Comparison of ENCODE assay signal across 8 mouse cellular contexts in genomic region chr4:58374141-58374870, GRCm38 (mm10).
DNase-seq lines count a peak whose midpoint lies in the region; TF ChIP-seq lines count a peak whose summit lies in the region.

No protein-coding gene starts in this region.

- H3K36me3 ChIP-seq in thymus, adult 2 months (ENCODE audit: control insufficient read depth, insufficient read depth, low read length): no peaks in the 10 kb centered on the region

- no peak for TF ChIP-seq POLR2A in thymus, adult 2 months (IDR thresholded peaks at IDR 0.05; ENCODE audit: control insufficient read depth, extremely low read depth, insufficient read depth, low read length, poor library complexity)

- H3K27ac ChIP-seq in thymus, adult 2 months (ENCODE audit: control insufficient read depth, insufficient read depth, low read length): no peak overlapping the region

- DNase-seq in layer of hippocampus, adult 11-12 months (ENCODE audit: low spot score): peak; percentile 32
- DNase-seq in layer of hippocampus, adult 9-10 months (ENCODE audit: low spot score): no peak
- DNase-seq in adrenal gland, postnatal 10 days: peak; percentile 77
- peak; percentile 45 to 49 for DNase-seq in frontal cortex, postnatal 36 days (ENCODE audit: low spot score in 2 of 2)
- DNase-seq in left cerebral cortex, postnatal 36 days (ENCODE audit: low spot score in 2 of 2): peak; percentile 21 to 51
- DNase-seq in spleen, adult 12 weeks (ENCODE audit: low spot score): no peak
- no peak for DNase-seq in thymus, adult 2 months
- DNase-seq in embryo, embryonic 10 days (ENCODE audit: low spot score): no peak

- intact Hi-C loops in left cerebral cortex, postnatal 36 days (cut with DNase I): no loop called here

- no peak for TF ChIP-seq CTCF in thymus, adult 2 months (IDR thresholded peaks at IDR 0.05; ENCODE audit: borderline replicate concordance, control insufficient read depth, extremely low read depth, insufficient read depth, low read length, poor library complexity)

- no peaks in the 10 kb centered on the region for H3K4me1 ChIP-seq in thymus, adult 2 months (replicated peaks; ENCODE audit: control insufficient read depth, insufficient read depth, low read length)

- no peaks in the 10 kb centered on the region for H3K27me3 ChIP-seq in thymus, adult 2 months (ENCODE audit: control insufficient read depth, insufficient read depth, low read length)

- no peak overlapping the region for H3K4me3 ChIP-seq in thymus, adult 2 months (ENCODE audit: control insufficient read depth, insufficient read depth, low read length)

- WGBS in thymus, adult 2 months: 98% methylated on average over 7 of the region's 7 CpGs

Comparison
In these comparisons a context has a peak if more than half of its experiments do, and no peak if none do; other contexts are left out.
1. DNase-seq: peak in layer of hippocampus, adult 11-12 months (single experiment), adrenal gland, postnatal 10 days (single experiment), frontal cortex, postnatal 36 days (2 of 2) and left cerebral cortex, postnatal 36 days (2 of 2); none in layer of hippocampus, adult 9-10 months (single experiment), spleen, adult 12 weeks (single experiment), thymus, adult 2 months (single experiment) and embryo, embryonic 10 days (single experiment).